Mouse (Mus musculus): ENCODE results near the gene Ccdc92b. TPM values are rescaled to one million over a fixed set of nuclear protein-coding genes. Genes with fewer than 3 reads are reported as not detected.
A peak's percentile ranks its signal among the peaks of the same experiment; 100 is the strongest.
"Not testable (repeated sequence)": the region's sequence is repeated elsewhere in the genome, so short reads cannot be mapped to it uniquely, and the experiment has no call there.

Ccdc92b gene
- polyA plus RNA-seq (2016; fragmentation: Nextera tagmentation; extraction: Ambion mirVana): 14.7 and 16.0 TPM in 2 replicates

DNA sequence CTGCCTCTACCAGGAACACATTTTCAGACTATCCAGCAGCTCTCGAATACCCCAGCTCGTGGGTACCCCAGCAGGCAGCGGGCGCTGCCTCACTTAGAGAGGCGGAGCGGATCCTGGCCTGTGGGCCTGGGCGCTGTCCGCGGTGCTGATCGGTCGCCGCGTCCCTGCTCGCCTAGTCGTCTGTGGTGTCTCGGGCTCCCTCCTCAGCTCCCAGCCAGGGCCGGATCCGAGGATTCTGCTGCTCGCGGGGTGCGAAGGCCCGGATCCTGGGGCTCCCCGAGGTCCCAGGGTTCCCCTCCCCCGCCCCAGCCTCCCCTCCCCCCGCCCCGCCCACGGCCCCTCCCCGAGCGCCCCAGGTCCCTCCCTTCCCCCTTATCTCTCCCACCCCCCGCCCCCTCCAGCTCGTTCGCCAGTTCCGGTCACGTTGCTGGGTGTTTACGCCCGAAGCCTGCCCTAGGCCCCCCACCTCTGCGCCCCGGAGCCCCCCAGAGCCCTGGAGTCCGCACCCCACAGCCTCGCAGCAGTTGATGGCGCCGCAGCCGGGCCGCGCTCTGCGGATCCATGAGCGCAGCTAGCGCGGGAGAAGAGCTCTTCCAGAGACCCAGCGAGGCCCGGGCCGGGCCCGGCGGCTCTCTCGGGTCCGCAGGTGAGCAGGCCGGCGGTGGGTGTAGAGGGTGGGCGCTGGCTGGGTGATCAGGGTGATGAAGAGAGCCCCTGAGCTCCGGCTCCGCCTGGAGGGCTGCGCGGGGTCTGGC, at the start of gene Ccdc92b:
Ccdc92b (plus strand) TSS at position 405 of the 755 bp plus-strand sequence.
- Histone ChIP-seq H3K4me2 (peak within 1 kb of the TSS; percentile 95), H3K36me3 (peaks cover 20% of the 10 kb centered on the region), H3K9me3 (replicated peaks) (no peaks in the 10 kb centered on the region), H3K9ac (peak within 1 kb of the TSS; percentile 94), H3K4me1 (peaks cover 60% of the 10 kb centered on the region), H3K27me3 (replicated peaks) (peaks cover 63% of the 10 kb centered on the region), H3K4me3 (peak within 1 kb of the TSS; percentile 96), H3K27ac (peak within 1 kb of the TSS; percentile 97)
- WGBS (ENCODE audit: insufficient replicate concordance): 1% methylated on average over 52 of the region's 63 CpGs
- ATAC-seq: peak; percentile 66

GRCm38 (mm10) chr11:74569735-74570134, 49.7 kb upstream of the Ccdc92b start:
- Histone ChIP-seq H3K4me1 (peaks cover 66% of the 10 kb centered on the region), H3K27ac (no peak overlapping the region), H3K9me3 (replicated peaks) (no peaks in the 10 kb centered on the region), H3K4me3 (no peak overlapping the region), H3K4me2 (no peak overlapping the region), H3K27me3 (replicated peaks) (no peaks in the 10 kb centered on the region), H3K9ac (no peak overlapping the region), H3K36me3 (no peaks in the 10 kb centered on the region)
- WGBS (ENCODE audit: insufficient replicate concordance): 72% methylated on average over 6 of the region's 6 CpGs
- no peak for ATAC-seq

DNA sequence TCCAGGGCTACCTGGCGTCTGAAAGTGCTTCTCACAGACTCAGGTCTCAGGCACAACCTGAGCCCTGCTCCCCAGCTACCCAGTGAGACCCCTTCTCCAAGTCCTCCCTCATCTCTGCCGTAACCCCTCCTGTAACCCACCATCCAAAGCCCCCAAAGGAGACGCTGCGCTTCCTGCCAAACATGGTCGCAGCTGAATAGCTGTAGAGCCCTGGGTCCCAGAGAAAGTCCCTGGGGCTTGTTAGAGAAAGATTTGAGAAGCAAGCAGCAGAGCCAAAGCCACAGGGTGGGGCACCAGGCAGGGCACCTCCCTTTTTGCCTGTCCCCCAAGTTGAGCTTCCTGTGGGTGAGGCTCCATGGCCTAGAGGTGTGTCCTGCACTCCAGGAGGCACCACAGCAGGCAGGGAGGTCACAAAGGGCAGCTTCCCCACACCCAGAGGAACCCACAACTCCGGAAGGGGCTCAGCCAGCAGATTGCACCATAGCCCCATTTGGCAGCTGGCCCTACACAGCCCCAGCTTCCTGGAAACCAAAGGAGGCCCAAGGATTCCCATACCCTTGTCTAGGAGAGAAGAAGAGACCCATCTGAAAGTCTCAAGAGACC, 46.8 kb upstream of the Ccdc92b start:
- Histone ChIP-seq H3K4me2 (peak overlapping the region; percentile 73), H3K27me3 (replicated peaks) (no peaks in the 10 kb centered on the region), H3K4me3 (peak overlapping the region; percentile 42), H3K27ac (peak overlapping the region; percentile 99), H3K9me3 (replicated peaks) (no peaks in the 10 kb centered on the region), H3K9ac (peak overlapping the region; percentile 71), H3K36me3 (no peaks in the 10 kb centered on the region), H3K4me1 (peaks cover 89% of the 10 kb centered on the region)
- ATAC-seq: peak; percentile 82
- 35% methylated on average over 6 of the region's 6 CpGs for WGBS (ENCODE audit: insufficient replicate concordance)

- peak overlapping the region; percentile 99 for H3K27ac ChIP-seq
- H3K4me2 ChIP-seq: peak overlapping the region; percentile 63
- peak overlapping the region; percentile 61 for H3K9ac ChIP-seq
These were observed 44.5 kb upstream of the Ccdc92b start for GRCm38 (mm10) chr11:74574768-74575434.

DNA sequence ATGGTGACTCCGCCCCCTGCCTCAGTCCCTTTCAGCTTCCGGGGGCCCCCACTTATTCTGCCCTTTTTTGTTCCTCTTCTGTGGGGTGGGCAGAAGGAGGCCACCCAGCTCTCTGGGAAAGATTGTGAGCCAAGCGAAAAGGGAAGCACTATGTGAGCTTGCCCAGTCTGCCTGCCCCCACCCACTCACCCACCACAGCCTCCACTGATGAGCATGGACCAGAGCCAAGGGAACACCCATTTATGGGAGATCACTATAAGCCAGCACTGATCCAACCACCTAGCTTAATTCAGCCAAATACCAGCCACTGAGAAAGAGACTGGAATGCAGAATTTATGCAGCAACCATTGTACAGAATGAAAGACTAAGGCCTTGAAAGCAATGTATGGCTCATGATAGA, 43.5 kb upstream of the Ccdc92b start:
- Histone ChIP-seq H3K4me1 (peaks cover 85% of the 10 kb centered on the region), H3K27ac (peak overlapping the region; percentile 99), H3K4me3 (no peak overlapping the region), H3K9ac (peak overlapping the region; percentile 61), H3K9me3 (replicated peaks) (no peaks in the 10 kb centered on the region), H3K27me3 (replicated peaks) (no peaks in the 10 kb centered on the region), H3K36me3 (no peaks in the 10 kb centered on the region), H3K4me2 (peak overlapping the region; percentile 63)
- peak; percentile 30; the same call in 1 of the 2 replicates for ATAC-seq
- WGBS (ENCODE audit: insufficient replicate concordance): 46% methylated on average over 3 of the region's 3 CpGs

More at GRCm38 (mm10) chr11:74574768-74575434, 44.5 kb upstream of the Ccdc92b start:
- WGBS (ENCODE audit: insufficient replicate concordance): 45% methylated on average over 4 of the region's 4 CpGs
- ATAC-seq: peak; percentile 48
- H3K4me3 ChIP-seq: no peak overlapping the region
- H3K9me3 ChIP-seq (replicated peaks): no peaks in the 10 kb centered on the region
- H3K27me3 ChIP-seq (replicated peaks): no peaks in the 10 kb centered on the region
- H3K4me1 ChIP-seq: peaks cover 92% of the 10 kb centered on the region
- H3K36me3 ChIP-seq: no peaks in the 10 kb centered on the region

DNA sequence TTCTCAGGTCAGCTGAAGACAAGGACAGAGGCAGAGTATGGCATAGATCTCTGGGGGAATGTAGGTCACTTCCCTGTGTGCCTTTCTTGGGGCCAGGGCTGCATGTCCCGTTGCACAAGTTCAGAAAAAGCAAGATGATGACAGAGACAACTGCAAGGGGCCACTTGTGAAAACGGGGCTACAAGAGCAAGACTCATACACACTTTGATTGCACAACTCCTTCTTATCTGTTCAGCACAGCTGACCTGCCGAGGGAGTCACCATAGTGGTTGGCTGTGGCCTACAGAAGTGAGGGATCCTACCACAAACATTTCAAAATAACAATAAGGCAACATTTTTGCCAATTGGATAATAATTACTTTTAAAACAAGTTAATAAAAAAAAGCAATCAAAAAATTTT, 42.3 kb upstream of the Ccdc92b start:
- 12% methylated on average over 3 of the region's 3 CpGs for WGBS (ENCODE audit: insufficient replicate concordance)
- no peaks in the 10 kb centered on the region for H3K9me3 ChIP-seq (replicated peaks)
- peak overlapping the region; percentile 99 for H3K27ac ChIP-seq
- ATAC-seq: peak; percentile 86
- peaks cover 74% of the 10 kb centered on the region for H3K4me1 ChIP-seq
- peak overlapping the region; percentile 63 for H3K4me2 ChIP-seq
- H3K4me3 ChIP-seq: no peak overlapping the region
- H3K9ac ChIP-seq: peak overlapping the region; percentile 61
- H3K27me3 ChIP-seq (replicated peaks): no peaks in the 10 kb centered on the region
- no peaks in the 10 kb centered on the region for H3K36me3 ChIP-seq

GRCm38 (mm10) chr11:74581333-74581732, 38.1 kb upstream of the Ccdc92b start:
- 25% methylated on average over 4 of the region's 4 CpGs for WGBS (ENCODE audit: insufficient replicate concordance)
- not testable (repeated sequence) for H3K4me3 ChIP-seq, ATAC-seq

GRCm38 (mm10) chr11:74582464-74582863, 36.9 kb upstream of the Ccdc92b start:
- H3K27me3 ChIP-seq (replicated peaks): peaks cover 49% of the 10 kb centered on the region
- H3K9ac ChIP-seq: no peak overlapping the region
- H3K4me1 ChIP-seq: peaks cover 37% of the 10 kb centered on the region
- ATAC-seq: no peak
- H3K4me2 ChIP-seq: no peak overlapping the region
- H3K9me3 ChIP-seq (replicated peaks): no peaks in the 10 kb centered on the region
- WGBS (ENCODE audit: insufficient replicate concordance): 66% methylated on average over 3 of the region's 3 CpGs
- no peak overlapping the region for H3K4me3 ChIP-seq
- H3K36me3 ChIP-seq: no peaks in the 10 kb centered on the region
- H3K27ac ChIP-seq: no peak overlapping the region

More at GRCm38 (mm10) chr11:74581333-74581732, 38.1 kb upstream of the Ccdc92b start:
- H3K4me2 ChIP-seq; H3K9me3 ChIP-seq (replicated peaks); H3K36me3 ChIP-seq; H3K27ac ChIP-seq; H3K9ac ChIP-seq: not testable (repeated sequence)
- peaks cover 49% of the 10 kb centered on the region for H3K4me1 ChIP-seq
- H3K27me3 ChIP-seq (replicated peaks): peaks cover 39% of the 10 kb centered on the region

- peak; percentile 68 for ATAC-seq
- peaks cover 63% of the 10 kb centered on the region for H3K27me3 ChIP-seq (replicated peaks)
- no peak overlapping the region for H3K4me2 ChIP-seq
- no peaks in the 10 kb centered on the region for H3K36me3 ChIP-seq
- H3K27ac ChIP-seq: no peak overlapping the region
- 47% methylated on average over 7 of the region's 7 CpGs for WGBS (ENCODE audit: insufficient replicate concordance)
- no peak overlapping the region for H3K9ac ChIP-seq
- peaks cover 25% of the 10 kb centered on the region for H3K4me1 ChIP-seq
- no peak overlapping the region for H3K4me3 ChIP-seq
- no peaks in the 10 kb centered on the region for H3K9me3 ChIP-seq (replicated peaks)
These were observed 35.5 kb upstream of the Ccdc92b start for GRCm38 (mm10) chr11:74583824-74584349.

- ATAC-seq: no peak
- H3K9me3 ChIP-seq (replicated peaks): no peaks in the 10 kb centered on the region
- H3K4me2 ChIP-seq: no peak overlapping the region
- WGBS (ENCODE audit: insufficient replicate concordance): 61% methylated on average over 10 of the region's 10 CpGs
- no peak overlapping the region for H3K4me3 ChIP-seq
- no peak overlapping the region for H3K9ac ChIP-seq
- H3K27me3 ChIP-seq (replicated peaks): peaks cover 76% of the 10 kb centered on the region
- H3K4me1 ChIP-seq: peaks cover 22% of the 10 kb centered on the region
- H3K27ac ChIP-seq: no peak overlapping the region
- no peaks in the 10 kb centered on the region for H3K36me3 ChIP-seq
These were observed 34.3 kb upstream of the Ccdc92b start for GRCm38 (mm10) chr11:74584946-74585723.

GRCm38 (mm10) chr11:74586401-74586800, 33.0 kb upstream of the Ccdc92b start:
- no peak overlapping the region for H3K9ac ChIP-seq
- ATAC-seq: no peak
- H3K27me3 ChIP-seq (replicated peaks): peaks cover 88% of the 10 kb centered on the region
- no peak overlapping the region for H3K27ac ChIP-seq
- no peak overlapping the region for H3K4me3 ChIP-seq
- H3K36me3 ChIP-seq: no peaks in the 10 kb centered on the region
- no peaks in the 10 kb centered on the region for H3K9me3 ChIP-seq (replicated peaks)
- WGBS (ENCODE audit: insufficient replicate concordance): 51% methylated on average over 5 of the region's 5 CpGs
- no peak overlapping the region for H3K4me2 ChIP-seq
- H3K4me1 ChIP-seq: peaks cover 23% of the 10 kb centered on the region
